Mouse (Mus musculus) lung, postnatal 36 days (tissue): ENCODE data around the gene Vmn2r67.
"Not testable (repeated sequence)": the region's sequence is repeated elsewhere in the genome, so short reads cannot be mapped to it uniquely, and the experiment has no call there.

Experiments used
- DNase-seq: peaks from one replicate; pipeline ENCODE4 v3.0.0; 2022; ENCODE audit warnings: mixed read lengths

Vmn2r67 gene

DNA sequence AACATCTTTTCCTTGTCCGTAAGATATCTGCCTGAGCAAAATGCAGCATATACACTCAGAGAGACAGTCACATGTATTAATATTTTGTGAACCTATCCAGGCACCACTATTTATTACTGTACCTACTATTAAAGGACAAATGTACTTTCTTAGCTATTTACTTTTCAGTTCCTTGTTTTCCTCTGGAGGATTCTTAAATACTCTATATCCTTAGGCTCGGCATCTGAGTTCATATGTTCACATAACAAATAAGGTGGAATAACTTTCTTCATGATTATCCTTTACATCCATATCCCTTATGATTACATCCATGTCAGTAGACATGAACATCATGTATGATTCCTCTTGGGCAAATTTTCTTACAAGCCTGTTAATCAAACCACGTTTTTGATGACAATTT lies at the start of gene Vmn2r67:
Gene Vmn2r67, minus strand, starts transcription at position 101 of the 400 bp plus-strand sequence.
- DNase-seq: no peak

DNA sequence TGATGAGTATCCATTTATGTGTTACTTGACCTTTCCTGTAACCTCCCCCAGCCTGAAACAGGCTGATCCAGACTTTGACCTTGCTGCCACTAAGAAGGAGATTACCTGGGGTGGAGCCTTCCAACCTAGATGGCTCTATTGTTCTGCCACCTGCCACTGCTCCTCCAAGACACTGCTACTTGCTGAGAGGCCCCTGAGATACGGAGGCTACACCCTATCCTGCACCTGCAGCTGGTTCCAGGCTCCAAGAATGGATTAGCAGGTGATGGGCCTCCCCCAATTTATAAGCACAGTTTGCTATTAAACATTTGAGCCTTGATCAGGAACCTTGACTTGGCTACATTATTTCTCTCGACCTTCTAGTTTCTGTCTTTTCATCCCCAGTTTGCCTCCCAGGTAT lies 51.3 kb downstream of the Vmn2r67 start:
- not testable (repeated sequence) for DNase-seq
